Mouse (Mus musculus) left cerebral cortex, adult 6 months (tissue): Measurements from ENCODE around the gene Hoxc11. TPM values are rescaled to one million over a fixed set of nuclear protein-coding genes. Genes with fewer than 3 reads are reported as not detected.

Experiments used
- long read RNA-seq, 2 experiments: library from polyadenylated mRNA; unstranded; transcript quantifications; one replicate each; pipeline ENCODE4 v2.0.0; 2019 to 2020
- polyA plus RNA-seq: library from polyadenylated mRNA; unstranded; fragments of <200 nt; fragmentation: Nextera tagmentation; gene quantifications from 2 replicates; pipeline ENCODE4 v1.2.3, GENCODE M21; 2021

Gene Hoxc11
- not detected in 2 replicates for polyA plus RNA-seq
- long read RNA-seq, experiment 1, result 0 reads
- long read RNA-seq, experiment 2, result 0 reads

DNA sequence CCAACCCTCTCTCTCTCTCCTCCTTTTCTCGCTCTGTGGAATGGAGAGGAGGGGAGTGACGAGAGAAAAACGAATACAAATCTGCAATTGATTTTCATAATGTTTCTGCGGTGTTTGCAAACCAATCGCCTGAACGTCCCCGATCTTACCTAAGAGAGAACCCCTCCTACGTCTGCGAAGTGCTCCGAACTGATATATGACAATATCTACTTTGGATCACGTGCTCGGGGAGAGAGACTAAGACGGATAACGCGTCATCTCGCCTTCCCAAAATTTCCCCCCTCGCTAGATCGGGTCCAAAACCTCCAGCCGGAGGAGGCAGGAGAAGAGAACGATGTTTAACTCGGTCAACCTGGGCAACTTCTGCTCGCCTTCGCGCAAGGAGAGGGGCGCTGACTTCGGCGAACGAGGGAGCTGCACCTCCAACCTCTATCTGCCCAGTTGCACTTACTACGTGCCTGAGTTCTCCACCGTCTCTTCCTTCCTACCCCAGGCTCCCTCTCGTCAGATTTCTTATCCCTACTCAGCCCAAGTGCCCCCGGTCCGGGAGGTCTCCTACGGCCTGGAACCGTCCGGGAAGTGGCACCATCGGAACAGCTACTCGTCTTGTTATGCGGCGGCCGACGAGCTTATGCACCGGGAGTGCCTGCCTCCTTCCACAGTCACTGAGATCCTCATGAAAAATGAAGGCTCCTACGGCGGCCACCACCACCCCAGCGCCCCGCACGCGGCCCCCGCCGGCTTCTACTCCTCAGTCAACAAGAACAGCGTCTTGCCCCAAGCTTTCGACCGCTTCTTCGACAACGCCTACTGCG is at the start of gene Hoxc11:
Hoxc11 (plus strand) TSS at position 236 of the 815 bp plus-strand sequence.

DNA sequence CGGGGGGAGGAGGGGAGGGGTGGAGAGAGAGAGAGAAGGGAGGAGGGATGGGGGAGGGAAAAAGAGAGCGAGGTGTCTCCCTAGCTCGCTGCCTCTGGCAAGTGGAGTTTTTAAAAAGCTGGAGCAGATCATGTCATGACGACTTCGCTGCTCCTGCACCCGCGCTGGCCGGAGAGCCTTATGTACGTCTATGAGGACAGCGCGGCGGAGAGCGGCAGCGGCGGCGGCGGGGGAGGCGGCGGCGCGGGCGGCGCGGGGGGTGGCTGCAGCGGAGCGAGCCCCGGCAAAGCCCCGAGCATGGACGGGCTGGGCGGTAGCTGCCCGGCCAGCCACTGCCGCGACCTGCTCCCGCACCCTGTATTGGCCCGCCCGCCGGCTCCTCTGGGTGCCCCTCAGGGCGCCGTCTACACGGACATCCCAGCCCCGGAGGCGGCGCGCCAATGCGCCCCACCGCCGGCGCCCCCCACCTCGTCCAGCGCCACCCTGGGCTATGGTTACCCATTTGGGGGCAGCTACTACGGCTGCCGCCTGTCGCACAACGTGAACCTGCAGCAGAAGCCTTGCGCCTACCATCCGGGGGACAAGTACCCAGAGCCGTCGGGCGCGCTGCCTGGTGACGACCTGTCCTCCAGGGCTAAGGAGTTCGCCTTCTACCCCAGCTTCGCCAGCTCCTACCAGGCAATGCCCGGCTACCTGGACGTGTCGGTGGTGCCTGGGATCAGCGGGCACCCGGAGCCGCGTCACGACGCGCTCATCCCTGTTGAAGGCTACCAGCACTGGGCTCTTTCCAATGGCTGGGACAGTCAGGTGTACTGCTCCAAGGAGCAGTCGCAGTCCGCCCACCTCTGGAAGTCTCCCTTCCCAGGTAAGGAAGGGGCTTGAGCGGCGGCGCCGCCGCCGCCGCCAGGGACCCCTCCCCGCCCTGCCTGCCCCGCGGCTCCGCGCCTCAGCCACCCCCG is 32.9 kb upstream of the Hoxc11 start, which contains the start of gene Hoxc13:
Hoxc13 (plus strand) TSS at position 51 of the 959 bp plus-strand sequence.

DNA sequence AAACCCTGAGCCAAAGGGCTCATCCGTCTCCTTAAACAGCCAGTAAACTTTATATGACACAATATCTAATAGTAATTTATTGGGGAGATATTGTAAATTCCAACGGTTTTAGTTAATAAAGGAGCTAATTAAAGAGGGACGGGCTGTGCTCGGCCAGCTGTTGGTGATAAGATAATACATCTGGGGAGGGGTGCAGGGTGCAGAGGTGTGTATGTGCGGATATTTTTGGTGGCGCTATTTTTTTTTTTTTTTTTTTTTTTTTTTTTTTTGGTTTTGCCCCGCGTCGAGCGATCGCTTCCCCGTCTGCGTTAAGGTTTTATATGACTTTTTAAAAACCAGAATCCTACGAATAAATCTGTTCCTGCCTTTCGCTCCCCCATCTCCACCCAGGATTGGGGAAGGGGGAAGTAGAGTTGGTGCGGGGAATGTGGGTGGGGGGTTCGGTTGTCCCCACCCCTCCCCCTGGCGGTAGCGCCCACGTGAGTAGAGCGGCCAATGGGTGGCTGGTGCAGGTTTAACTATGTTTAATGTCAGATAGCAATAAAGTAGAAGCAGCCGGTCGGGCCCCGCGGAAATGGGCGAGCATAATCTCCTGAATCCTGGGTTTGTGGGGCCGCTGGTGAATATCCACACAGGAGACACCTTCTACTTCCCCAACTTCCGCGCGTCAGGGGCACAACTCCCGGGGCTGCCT is 17.8 kb upstream of the Hoxc11 start, which contains the start of gene Hoxc12:
Hoxc12 (plus strand) TSS at position 479 of the 694 bp plus-strand sequence.

DNA sequence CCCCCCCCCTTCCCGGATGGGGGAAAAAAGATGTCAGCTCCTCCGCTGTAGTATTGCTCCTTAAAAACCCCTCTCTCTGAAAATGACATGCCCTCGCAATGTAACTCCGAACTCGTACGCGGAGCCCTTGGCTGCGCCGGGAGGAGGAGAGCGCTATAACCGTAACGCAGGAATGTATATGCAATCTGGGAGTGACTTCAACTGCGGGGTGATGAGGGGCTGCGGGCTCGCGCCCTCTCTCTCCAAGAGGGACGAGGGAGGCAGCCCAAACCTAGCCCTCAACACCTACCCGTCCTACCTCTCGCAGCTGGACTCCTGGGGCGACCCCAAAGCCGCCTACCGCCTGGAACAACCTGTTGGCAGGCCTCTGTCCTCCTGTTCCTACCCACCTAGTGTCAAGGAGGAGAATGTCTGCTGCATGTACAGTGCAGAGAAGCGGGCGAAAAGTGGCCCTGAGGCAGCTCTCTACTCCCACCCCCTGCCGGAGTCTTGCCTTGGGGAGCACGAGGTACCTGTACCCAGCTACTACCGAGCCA is 12.6 kb downstream of the Hoxc11 start, which contains the start of gene Hoxc10:
Hoxc10 (plus strand) TSS at position 21 of the 536 bp plus-strand sequence.

DNA sequence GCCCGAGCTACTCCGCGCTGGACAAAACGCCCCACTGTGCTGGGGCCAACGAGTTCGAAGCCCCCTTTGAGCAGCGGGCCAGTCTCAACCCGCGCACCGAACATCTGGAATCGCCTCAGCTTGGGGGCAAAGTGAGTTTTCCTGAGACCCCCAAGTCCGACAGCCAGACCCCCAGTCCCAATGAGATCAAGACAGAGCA is 13.0 kb downstream of the Hoxc11 start, which contains the start of gene Hoxc5:
Hoxc5 (plus strand) TSS at position 132 of the 199 bp plus-strand sequence.

DNA sequence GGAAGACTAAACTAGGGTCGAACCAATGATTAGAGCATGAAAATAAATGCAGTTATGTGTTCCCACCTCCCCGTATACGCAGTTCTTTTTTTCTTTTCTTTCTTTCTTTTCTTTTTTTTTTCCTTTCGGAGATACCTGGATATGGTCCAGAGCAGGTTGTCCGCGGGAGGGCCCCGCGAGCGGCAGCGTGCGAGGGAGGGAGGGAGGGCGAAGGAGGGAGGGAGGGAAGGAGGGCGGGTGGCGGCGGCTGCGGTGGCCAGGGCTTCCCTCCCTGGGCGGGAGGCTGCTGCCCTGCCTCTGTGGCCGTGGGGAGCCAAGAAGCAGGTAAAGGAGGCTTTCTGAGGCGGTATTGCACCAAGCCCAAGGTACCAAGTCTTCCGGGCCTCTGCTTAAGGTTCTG is 21.9 kb downstream of the Hoxc11 start, which contains the start of gene Hoxc9:
Hoxc9 (plus strand) TSS at position 269 of the 400 bp plus-strand sequence.

DNA sequence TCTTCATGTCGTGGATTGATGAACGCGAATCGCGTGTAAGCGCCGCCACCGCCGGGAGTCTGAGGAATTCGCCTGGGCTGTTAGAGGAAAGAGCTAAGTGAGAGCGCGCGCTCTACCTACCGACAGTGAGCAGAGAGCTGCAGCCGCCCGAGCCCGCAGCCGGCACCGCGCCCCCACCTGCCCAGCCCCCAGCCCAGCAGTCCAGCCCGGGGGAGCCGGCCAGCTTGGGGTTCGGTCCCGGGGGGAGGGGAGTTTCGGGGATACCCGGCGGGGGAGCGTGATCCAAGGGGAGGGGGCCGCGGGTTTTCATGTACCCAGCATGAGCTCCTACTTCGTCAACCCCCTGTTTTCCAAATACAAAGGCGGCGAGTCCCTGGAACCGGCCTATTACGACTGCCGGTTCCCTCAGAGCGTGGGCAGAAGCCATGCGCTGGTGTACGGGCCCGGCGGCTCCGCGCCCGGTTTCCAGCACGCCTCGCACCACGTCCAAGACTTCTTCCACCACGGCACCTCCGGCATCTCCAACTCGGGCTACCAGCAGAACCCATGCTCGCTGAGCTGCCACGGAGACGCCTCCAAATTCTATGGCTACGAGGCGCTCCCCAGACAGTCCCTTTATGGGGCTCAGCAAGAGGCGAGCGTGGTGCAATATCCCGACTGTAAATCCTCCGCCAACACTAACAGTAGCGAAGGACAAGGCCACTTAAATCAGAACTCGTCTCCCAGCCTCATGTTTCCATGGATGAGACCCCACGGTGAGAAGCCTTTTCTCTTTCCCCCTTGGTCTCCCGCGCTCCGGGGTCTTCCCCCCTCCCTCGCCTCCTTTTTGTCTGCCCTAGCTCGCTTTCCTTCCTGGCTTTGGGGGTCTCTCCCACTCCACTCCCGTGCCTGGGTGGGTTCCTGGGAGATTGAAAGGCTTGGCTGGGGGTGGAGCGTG is 36.5 kb downstream of the Hoxc11 start, which contains the start of gene Hoxc8:
Hoxc8 (plus strand) TSS at position 147 of the 937 bp plus-strand sequence.

DNA sequence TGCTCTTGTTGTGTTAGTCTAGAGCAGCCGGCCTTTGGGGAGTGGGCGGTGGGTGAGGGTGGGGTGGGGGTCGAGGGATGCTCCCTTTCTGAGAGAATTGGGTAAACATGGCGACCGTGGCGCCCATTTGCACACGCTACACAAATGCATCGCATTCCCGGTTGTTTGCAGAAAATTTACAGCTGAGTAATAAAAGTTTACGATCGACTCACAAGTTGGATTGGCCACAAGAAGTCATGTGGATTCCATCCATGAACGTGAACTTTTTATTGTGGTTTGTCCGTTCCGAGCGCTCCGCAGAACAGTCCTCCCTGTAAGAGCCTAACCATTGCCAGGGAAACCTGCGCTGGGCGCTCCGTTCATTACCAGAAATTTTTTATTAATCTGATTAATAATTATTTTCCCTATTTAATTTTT is 43.7 kb downstream of the Hoxc11 start, which contains the start of gene Hoxc6:
Hoxc6 (plus strand) TSS at position 319 of the 417 bp plus-strand sequence.

Other genes starting within 250 kb of the Hoxc11 start
- 38.9 and 44.3 TPM in 2 replicates for gene Calcoco1, start 232.2 kb upstream of the Hoxc11 start, polyA plus RNA-seq
- gene Hoxc13, start 33.3 kb upstream of the Hoxc11 start, polyA plus RNA-seq, result not detected in 2 replicates
- not detected in 2 replicates for gene Hoxc12, start 17.7 kb upstream of the Hoxc11 start, polyA plus RNA-seq
- gene Hoxc10, start 12.4 kb downstream of the Hoxc11 start, polyA plus RNA-seq, result not detected in 2 replicates
- not detected in 2 replicates for gene Hoxc5, start 13.0 kb downstream of the Hoxc11 start, polyA plus RNA-seq
- not detected in 2 replicates for gene Hoxc9, start 22.0 kb downstream of the Hoxc11 start, polyA plus RNA-seq
- not detected in 2 replicates for gene Hoxc8, start 36.2 kb downstream of the Hoxc11 start, polyA plus RNA-seq
- gene Hoxc6, start 43.8 kb downstream of the Hoxc11 start, polyA plus RNA-seq, result not detected in 2 replicates
- not detected in 2 replicates for gene Hoxc4, start 64.5 kb downstream of the Hoxc11 start, polyA plus RNA-seq
- 7.0 and 8.6 TPM in 2 replicates for gene Smug1, start 212.7 kb downstream of the Hoxc11 start, polyA plus RNA-seq